Mouse (Mus musculus) G1E (cell line): ENCODE measurements around the gene Tmco1. TPM values are rescaled to one million over a fixed set of nuclear protein-coding genes. Genes with fewer than 3 reads are reported as not detected.

Experiments
- ATAC-seq: 2 replicates; pipeline ENCODE4 v1.8.0; 2016; ENCODE audit warnings: mild to moderate bottlenecking; ENCODE audit not compliant: insufficient number of reproducible peaks, poor library complexity, low FRiP score, severe bottlenecking; ENCODE audit errors: extremely low read depth
- DNase-seq: peaks from one replicate; pipeline ENCODE4 v3.0.0; 2012; ENCODE audit warnings: low spot score
- H3K27me3 ChIP-seq: 2 replicates; pipeline ENCODE4 v1.6.1; 2012; ENCODE audit warnings: mild to moderate bottlenecking, low read length, inconsistent platforms; ENCODE audit not compliant: insufficient read depth
- H3K36me3 ChIP-seq: replicated peaks from 2 replicates; pipeline ENCODE3; 2012; ENCODE audit warnings: mild to moderate bottlenecking, inconsistent platforms
- H3K4me1 ChIP-seq: 2 replicates; pipeline ENCODE4 v1.6.1; 2012; ENCODE audit warnings: low read depth, low read length, inconsistent platforms, mixed read lengths; ENCODE audit not compliant: insufficient read depth
- H3K4me3 ChIP-seq: 2 replicates; pipeline ENCODE4 v1.5.1; 2012; ENCODE audit warnings: low read depth, mild to moderate bottlenecking, inconsistent platforms, low read length, moderate library complexity, mixed read lengths
- H3K9me3 ChIP-seq: replicated peaks from 2 replicates; pipeline ENCODE4 v1.6.1; 2012; ENCODE audit warnings: inconsistent platforms
- CTCF ChIP-seq: IDR thresholded peaks from 2 replicates; pipeline ENCODE4 v1.5.1; 2012; ENCODE audit warnings: low read depth, low read length, inconsistent platforms, mixed read lengths
- GATA1 ChIP-seq: IDR thresholded peaks from 2 replicates; pipeline ENCODE4 v1.6.1; 2012; ENCODE audit warnings: borderline replicate concordance, low read length, inconsistent platforms, mixed read lengths
- GATA2 ChIP-seq: IDR thresholded peaks from 2 replicates; pipeline ENCODE4 v1.6.1; 2012; ENCODE audit warnings: low read depth, low read length, inconsistent platforms, borderline replicate concordance
- POLR2AphosphoS5 ChIP-seq: IDR thresholded peaks from 2 replicates; pipeline ENCODE4 v1.6.1; 2012; ENCODE audit warnings: low read depth, low read length, inconsistent platforms; ENCODE audit not compliant: insufficient replicate concordance
- TAL1 ChIP-seq: conservative IDR thresholded peaks from 2 replicates; pipeline ENCODE4 v1.6.1; 2012; ENCODE audit warnings: low read depth, low read length, inconsistent platforms, mixed read lengths
- polyA plus RNA-seq: library from polyadenylated mRNA; stranded (reverse); fragments of >175 nt; gene quantifications from 2 replicates; pipeline ENCODE4 v1.2.3, GENCODE M21; 2012
- total RNA-seq, 2 experiments: library from RNA; stranded (forward) in 1 of 2; stranded (reverse) in 1 of 2; fragments of 200-1000 nt in 1 of 2; fragments of >200 nt in 1 of 2; fragmentation: Nextera tagmentation in 1 of 2; gene quantifications; 2 replicates each; pipeline ENCODE4 v1.2.3; 2014 to 2017

The Tmco1 gene
- 66.0 and 68.2 TPM in 2 replicates for total RNA-seq (2014; fragmentation: Nextera tagmentation)
- total RNA-seq (2017) = 104 and 121 TPM in 2 replicates
- 10.8 and 12.8 TPM in 2 replicates for polyA plus RNA-seq

- Histone ChIP-seq H3K36me3 (peaks cover 31% of the 10 kb centered on the region), H3K27me3 (peaks cover under 1% of the 10 kb centered on the region; the same call in 1 of the 2 replicates), H3K4me3 (peak within 1 kb of the TSS; percentile 90), H3K4me1 (peaks cover 57% of the 10 kb centered on the region), H3K9me3 (no peaks in the 10 kb centered on the region)
- ATAC-seq (peak; percentile 90), DNase-seq (peak; percentile 81)
- no peak for TF ChIP-seq POLR2AphosphoS5
- TF ChIP-seq TAL1 = no peak
- no peak for TF ChIP-seq GATA1
- TF ChIP-seq CTCF = no peak
- TF ChIP-seq GATA2 = no peak
Observed at GRCm38 (mm10) chr1:167308261-167309054, at the start of gene Tmco1. TSS of gene Tmco1 (plus strand) at chr1:167308378.

- peaks cover 79% of the 10 kb centered on the region for H3K4me1 ChIP-seq
- H3K27me3 ChIP-seq = no peaks in the 10 kb centered on the region
- H3K36me3 ChIP-seq = peaks cover 85% of the 10 kb centered on the region
- TF ChIP-seq CTCF = no peak
- TF ChIP-seq GATA1 = no peak
- TF ChIP-seq GATA2 = no peak
- no peak for TF ChIP-seq TAL1
- TF ChIP-seq POLR2AphosphoS5 = no peak
- no peak overlapping the region for H3K4me3 ChIP-seq
- H3K9me3 ChIP-seq = peaks cover 5% of the 10 kb centered on the region; the same call in 1 of the 2 replicates
- no peak for ATAC-seq
- DNase-seq = no peak
Observed at GRCm38 (mm10) chr1:167259702-167260101, 48.5 kb upstream of the Tmco1 start.

- TF ChIP-seq CTCF (no peak), TAL1 (no peak), POLR2AphosphoS5 (no peak), GATA2 (no peak), GATA1 (no peak)
- Histone ChIP-seq H3K27me3 (no peaks in the 10 kb centered on the region), H3K4me3 (no peak overlapping the region), H3K4me1 (peaks cover 83% of the 10 kb centered on the region), H3K9me3 (peaks cover 5% of the 10 kb centered on the region; the same call in 1 of the 2 replicates), H3K36me3 (peaks cover 86% of the 10 kb centered on the region)
- ATAC-seq (no peak), DNase-seq (no peak)
Observed at GRCm38 (mm10) chr1:167261750-167262149, 46.4 kb upstream of the Tmco1 start.

- TF ChIP-seq POLR2AphosphoS5 (no peak), GATA2 (no peak), TAL1 (no peak), CTCF (no peak), GATA1 (no peak)
- no peak for DNase-seq
- Histone ChIP-seq H3K9me3 (0 out of 2 replicates have a peak, but pooled peaks cover 2% of the 10 kb centered on the region), H3K4me1 (peaks cover 83% of the 10 kb centered on the region), H3K4me3 (no peak overlapping the region), H3K36me3 (peaks cover 86% of the 10 kb centered on the region), H3K27me3 (no peaks in the 10 kb centered on the region)
- no peak for ATAC-seq
Observed at GRCm38 (mm10) chr1:167262489-167263041, 45.6 kb upstream of the Tmco1 start.

- no peak for ATAC-seq
- no peaks in the 10 kb centered on the region for H3K9me3 ChIP-seq
- no peak overlapping the region for H3K4me3 ChIP-seq
- no peak for DNase-seq
- H3K4me1 ChIP-seq = peaks cover 91% of the 10 kb centered on the region
- no peak for TF ChIP-seq POLR2AphosphoS5
- TF ChIP-seq GATA1 = no peak
- TF ChIP-seq TAL1 = no peak
- TF ChIP-seq CTCF = no peak
- TF ChIP-seq GATA2 = no peak
- H3K27me3 ChIP-seq = no peaks in the 10 kb centered on the region
- H3K36me3 ChIP-seq = peaks cover 87% of the 10 kb centered on the region
Observed at GRCm38 (mm10) chr1:167265366-167265765, 42.8 kb upstream of the Tmco1 start.

- Histone ChIP-seq H3K9me3 (no peaks in the 10 kb centered on the region), H3K36me3 (peaks cover 88% of the 10 kb centered on the region), H3K4me3 (no peak overlapping the region), H3K4me1 (peaks cover 93% of the 10 kb centered on the region), H3K27me3 (no peaks in the 10 kb centered on the region)
- ATAC-seq (no peak), DNase-seq (no peak)
- no peak for TF ChIP-seq POLR2AphosphoS5
- no peak for TF ChIP-seq GATA1
- TF ChIP-seq TAL1 = no peak
- no peak for TF ChIP-seq GATA2
- TF ChIP-seq CTCF = no peak
Observed at GRCm38 (mm10) chr1:167266720-167267119, 41.5 kb upstream of the Tmco1 start.
